Mouse (Mus musculus) lung, postnatal 25 days (tissue): ENCODE results near the gene Btbd35f16.
"Not testable (repeated sequence)": the region's sequence is repeated elsewhere in the genome, so short reads cannot be mapped to it uniquely, and the experiment has no call there.

ENCODE experiments used
- DNase-seq: peaks from one replicate; pipeline ENCODE4 v3.0.0; 2022; ENCODE audit warnings: low spot score

Gene Btbd35f16

GRCm38 (mm10) chrX:3956902-3957301 lies at the start of gene Btbd35f16:
Gene Btbd35f16 (minus strand): TSS chrX:3957002.
- DNase-seq, result not testable (repeated sequence)
